Mouse (Mus musculus) liver, adult (tissue): ENCODE data around the gene Flad1.

Experiments used
- GATA4 ChIP-seq: IDR thresholded peaks from 2 replicates; pipeline ENCODE4 v1.6.1; 2014; ENCODE audit warnings: mild to moderate bottlenecking, low read length; ENCODE audit not compliant: insufficient replicate concordance

Gene Flad1

GRCm38 (mm10) chr3:89435041-89435440, 23.4 kb upstream of the Flad1 start:
- TF ChIP-seq GATA4, result no peak

GRCm38 (mm10) chr3:89434532-89434931, 22.9 kb upstream of the Flad1 start:
- TF ChIP-seq GATA4, result no peak

GRCm38 (mm10) chr3:89432606-89433005, 20.9 kb upstream of the Flad1 start:
- TF ChIP-seq GATA4, result no peak

- TF ChIP-seq GATA4, result no peak; the same call in 1 of the 2 replicates
Measured at GRCm38 (mm10) chr3:89430171-89431159, 18.8 kb upstream of the Flad1 start, which contains the start of gene Pygo2. TSS of gene Pygo2 (plus strand) at chr3:89430214.

GRCm38 (mm10) chr3:89425876-89426275, 14.2 kb upstream of the Flad1 start:
- TF ChIP-seq GATA4, result no peak

- TF ChIP-seq GATA4, result no peak
Measured at GRCm38 (mm10) chr3:89425141-89425525, 13.5 kb upstream of the Flad1 start.

GRCm38 (mm10) chr3:89424416-89425140, 12.9 kb upstream of the Flad1 start:
- TF ChIP-seq GATA4, result no peak

GRCm38 (mm10) chr3:89422556-89423205, 11.0 kb upstream of the Flad1 start:
- TF ChIP-seq GATA4, result no peak

GRCm38 (mm10) chr3:89421810-89422473, 10.3 kb upstream of the Flad1 start:
- TF ChIP-seq GATA4, result no peak

GRCm38 (mm10) chr3:89421002-89421774, 9.5 kb upstream of the Flad1 start:
- TF ChIP-seq GATA4, result no peak

GRCm38 (mm10) chr3:89420421-89420820, 8.8 kb upstream of the Flad1 start:
- no peak for TF ChIP-seq GATA4

GRCm38 (mm10) chr3:89419981-89420380, 8.3 kb upstream of the Flad1 start:
- no peak for TF ChIP-seq GATA4

GRCm38 (mm10) chr3:89419571-89419970, 7.9 kb upstream of the Flad1 start:
- no peak for TF ChIP-seq GATA4

GRCm38 (mm10) chr3:89418861-89419250, 7.2 kb upstream of the Flad1 start:
- no peak for TF ChIP-seq GATA4
